Mouse (Mus musculus) urinary bladder, postnatal 4 days (tissue): ENCODE measurements around the gene Gm6525.

ENCODE experiments used
- DNase-seq, 2 experiments: peaks; one replicate each; pipeline ENCODE4 v3.0.0; 2021 to 2022; ENCODE audit warnings: low spot score in 2 of 2

Gm6525 gene

DNA sequence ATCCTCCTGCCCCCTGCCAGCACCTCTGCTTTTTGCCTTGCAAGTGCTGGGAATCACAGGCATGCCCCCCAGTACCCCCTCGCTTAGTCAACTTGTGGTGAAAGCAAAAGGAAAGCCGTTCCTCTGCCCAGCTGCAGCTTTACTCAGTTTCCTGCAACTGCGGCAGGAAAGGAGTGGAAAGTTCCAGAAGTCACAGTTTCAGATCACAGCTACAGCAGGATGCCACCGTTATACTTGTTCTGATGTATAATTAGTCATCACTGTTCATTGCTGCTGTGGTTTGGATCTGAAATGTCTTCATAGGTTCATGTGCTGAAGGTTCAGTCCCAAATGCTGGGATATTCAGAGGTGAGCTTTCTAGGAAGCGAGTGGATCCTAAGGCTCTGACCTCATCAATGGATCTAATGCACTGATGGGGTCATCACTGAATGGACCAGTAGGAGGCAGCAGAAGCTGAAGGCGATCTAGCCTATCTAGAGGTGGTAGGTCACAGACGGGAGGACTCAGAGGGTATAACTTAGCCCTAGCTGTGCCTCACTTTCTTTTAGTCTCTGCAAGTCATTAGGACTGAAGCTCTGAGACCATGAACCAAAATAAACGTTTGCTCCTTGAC is 4.4 kb upstream of the Gm6525 start:
- no peak for DNase-seq

DNA sequence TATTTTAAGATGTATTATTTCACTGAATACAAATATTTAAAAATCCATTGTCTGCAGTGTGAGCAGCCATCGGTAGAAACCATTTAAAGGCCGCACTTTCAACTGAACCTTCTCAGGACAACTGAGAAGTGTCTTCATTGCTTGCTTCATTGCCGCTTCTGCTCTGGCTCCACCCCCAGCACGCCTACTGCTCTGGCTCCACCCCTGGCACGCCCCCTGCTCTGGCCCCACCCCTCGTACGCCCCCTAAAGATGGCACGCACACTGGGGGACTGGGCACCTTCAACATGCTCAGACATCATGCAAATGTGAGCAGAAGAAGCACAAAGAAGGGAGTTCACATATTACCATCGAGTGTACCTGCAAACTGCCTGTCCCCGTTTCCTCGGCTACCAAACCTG is 1.5 kb upstream of the Gm6525 start:
- DNase-seq = no peak

DNA sequence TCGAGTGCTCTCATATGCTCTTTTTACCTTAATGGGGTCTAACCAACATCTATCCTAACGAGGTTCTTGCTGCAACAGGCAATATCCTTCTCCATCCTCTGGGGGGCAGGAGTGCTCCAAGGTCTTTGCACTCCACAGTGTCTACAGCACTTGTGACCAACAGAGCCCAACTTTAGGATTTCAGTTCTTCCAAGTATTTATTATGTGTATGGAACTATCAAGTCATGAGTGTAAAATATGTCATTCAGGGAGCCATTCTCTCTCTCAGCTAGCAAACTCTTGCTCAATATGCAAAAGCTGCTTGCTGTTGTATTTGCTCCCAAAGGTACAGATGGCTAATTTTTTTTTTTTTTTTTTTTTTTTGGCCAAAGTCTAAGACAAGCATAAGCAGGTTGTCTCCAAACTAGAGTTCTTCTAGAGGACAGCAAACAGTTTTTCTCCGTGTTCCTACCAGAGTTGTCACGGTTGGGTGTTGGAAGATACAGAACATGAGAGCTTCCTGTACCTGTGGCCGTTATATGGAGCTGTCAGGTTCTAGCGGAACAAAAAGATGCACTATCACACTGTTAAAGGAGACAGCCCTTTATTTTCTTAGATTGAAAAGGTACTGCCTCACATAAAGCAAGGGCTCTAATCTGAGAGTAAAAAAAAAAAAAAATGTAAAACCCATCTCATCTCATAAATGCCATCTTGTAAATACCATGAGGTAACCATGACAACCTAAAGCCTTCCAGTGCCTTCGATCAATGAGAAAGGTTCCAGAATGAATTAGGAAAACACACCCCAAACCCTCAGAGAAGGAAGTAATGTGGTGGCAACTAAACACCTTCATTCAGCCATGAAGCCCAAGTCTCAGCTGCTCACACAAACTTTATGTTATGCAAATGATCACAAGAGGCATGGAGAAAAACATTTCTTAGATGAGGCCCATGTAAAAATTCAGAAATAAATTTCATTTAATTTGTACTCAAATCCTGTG is 1.7 kb downstream of the Gm6525 start:
- DNase-seq = peak; percentile 61 to 74

DNA sequence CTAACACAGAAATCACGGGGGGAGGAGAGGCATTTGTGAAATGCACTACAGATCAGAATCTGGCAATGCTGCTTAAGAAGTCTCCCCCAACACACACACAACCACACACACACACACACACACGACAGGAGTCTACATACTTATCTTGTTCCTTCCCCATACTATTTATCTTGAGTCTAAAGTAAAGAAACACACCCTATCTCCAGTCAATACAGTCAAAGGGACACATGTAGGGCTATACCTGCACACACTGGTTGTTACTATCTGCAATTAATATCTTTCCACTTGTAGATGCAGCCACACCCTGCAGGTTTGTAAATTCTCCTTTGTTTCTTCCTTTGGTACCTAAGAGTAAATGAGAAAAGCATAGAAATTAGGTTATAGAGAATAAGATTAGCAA is 3.9 kb downstream of the Gm6525 start:
- DNase-seq = no peak

DNA sequence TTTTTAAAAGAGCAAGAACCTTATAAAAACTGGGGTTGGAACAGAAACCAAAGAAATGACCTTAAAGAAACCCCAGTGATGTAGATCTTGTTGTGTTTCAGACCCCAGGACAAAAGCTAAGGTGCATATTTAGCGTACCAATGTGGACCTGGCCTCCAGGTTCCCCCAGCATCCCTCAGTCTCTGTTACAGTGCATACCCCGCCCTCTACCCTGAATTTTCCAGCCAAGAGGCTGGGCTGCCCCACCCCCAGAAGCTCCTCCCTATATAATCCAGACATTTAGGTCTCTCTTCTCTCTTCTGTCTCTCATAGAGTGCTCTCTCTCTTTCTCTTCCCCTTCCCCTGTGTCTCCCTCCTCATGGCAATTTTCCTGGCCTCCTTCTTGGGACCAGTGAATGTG is 6.4 kb downstream of the Gm6525 start:
- DNase-seq = no peak

DNA sequence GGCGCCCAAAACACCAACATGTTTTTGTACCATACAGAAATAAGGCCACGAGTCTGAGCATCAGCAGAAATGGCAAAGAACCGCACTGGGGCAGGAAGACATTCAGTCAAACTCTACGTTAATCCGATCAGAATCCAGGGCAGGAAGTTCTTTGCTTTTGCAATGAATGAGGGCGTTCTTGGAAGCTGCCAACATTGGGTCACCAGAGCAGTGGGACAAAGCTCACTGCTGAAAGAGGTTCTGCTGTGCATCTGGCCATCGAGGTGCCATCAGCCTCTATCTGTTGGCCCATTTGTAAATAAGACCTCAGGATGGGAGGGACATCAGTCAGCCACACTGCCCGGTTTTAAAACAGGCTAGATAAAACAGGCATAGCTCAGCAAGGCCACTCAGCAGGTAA is 7.2 kb downstream of the Gm6525 start:
- DNase-seq = no peak

DNA sequence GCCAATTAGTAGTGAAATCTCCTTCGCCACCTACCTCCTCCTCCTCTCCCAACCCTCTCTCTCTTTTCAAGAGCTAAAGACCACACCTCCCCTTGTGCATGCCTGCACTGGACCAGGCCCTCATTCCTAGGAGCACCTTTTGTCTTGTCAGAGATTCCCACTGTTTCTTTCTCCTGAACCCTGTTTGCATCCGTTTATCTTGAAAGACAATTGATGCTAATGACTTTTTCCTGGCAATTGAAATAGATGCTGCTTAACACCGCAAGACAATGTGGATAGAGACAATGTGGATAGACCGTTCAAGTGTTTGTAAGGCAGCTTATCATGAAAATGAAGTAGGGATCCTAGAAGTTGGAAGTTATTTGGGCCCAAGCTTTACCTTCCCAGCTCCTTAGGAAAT is 7.8 kb downstream of the Gm6525 start:
- DNase-seq = no peak

DNA sequence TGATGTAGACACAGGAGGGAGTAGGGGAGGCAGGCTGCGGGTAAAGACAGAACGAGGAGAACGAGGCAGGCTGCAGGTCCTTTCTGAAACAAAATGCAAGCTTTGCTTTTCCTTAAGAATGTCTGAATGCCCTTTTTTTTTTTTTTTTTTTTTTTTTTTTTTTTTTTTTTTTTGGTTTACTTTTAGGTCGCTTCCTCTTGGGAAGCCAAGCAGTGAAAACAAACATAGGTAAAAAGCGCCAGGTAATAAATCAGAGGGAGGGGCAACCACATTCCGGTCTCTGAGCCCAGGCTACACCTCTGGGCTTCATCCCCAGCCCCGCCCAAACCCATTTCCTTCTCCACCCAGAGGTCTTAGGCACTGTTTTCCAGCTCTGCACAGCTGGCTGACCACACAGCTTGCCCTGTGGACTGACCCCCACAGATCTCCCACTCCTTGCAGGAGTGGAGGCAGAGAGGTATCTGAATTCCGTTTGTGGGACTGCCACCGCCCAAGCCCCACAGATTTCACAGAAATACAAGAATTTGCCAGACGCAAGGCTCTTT is 15.8 kb downstream of the Gm6525 start:
- DNase-seq = peak in 1 of 2 experiments; percentile 8

DNA sequence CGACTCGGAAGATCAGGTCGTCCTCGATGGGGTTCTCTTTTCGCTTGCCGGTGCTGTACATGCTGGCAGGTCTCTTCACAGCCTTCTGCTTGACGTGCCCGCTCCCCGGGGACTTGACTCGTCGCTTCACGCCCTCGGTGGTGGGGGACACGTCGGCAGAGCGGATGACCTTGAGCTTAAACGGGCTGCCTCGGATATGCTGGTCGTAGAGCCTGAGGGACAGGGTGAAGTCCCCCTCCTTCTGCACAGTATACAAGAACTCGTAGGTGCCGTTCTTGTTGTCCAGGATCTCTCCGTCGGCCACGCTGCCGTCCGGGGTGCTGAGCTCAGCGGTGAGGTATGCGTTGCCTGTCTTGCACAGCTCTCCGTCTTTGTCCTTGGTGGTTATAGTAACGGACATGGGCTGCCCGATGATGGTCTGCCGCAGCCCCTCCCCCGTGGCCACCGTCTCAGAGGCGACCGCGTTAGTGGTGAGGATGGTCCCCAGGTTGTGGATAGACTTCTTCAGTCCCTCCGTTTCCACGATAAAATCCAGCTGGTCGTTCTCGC is 16.7 kb downstream of the Gm6525 start:
- no peak for DNase-seq

DNA sequence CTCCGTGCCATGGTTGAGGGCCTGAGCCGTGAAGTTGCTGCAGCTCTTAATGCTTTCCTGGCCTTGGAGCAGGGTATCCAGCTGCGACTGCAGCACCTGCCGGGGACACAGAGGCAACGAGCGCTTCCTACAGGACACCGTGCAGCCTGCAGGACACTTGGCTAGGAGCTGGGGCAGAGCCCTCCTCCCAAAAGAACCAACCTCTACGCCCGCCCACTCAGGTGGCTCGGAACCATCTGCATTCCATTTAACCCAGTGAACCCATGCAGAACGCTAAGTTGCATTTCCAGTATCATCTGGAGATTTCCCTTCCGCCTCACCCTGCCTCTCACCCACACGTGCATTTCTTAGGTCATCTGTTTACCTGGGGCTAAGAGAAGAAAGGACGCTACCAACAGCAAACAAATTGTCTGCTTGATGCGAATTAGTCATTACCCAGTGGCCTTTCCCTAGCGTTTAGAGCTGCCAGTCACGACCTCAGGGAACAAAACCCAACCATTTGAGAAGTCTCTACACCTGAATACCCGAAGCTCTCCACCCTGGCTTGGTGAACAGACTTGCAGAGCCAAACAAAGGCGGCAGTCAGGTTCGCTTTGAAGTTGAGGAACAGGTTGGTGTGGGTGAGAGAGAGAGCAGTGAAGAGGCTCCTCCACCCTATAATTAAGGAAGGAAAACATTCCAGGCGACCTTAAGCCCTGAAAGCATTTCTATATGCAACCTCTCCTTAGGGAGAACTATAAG is 17.4 kb downstream of the Gm6525 start:
- no peak for DNase-seq

DNA sequence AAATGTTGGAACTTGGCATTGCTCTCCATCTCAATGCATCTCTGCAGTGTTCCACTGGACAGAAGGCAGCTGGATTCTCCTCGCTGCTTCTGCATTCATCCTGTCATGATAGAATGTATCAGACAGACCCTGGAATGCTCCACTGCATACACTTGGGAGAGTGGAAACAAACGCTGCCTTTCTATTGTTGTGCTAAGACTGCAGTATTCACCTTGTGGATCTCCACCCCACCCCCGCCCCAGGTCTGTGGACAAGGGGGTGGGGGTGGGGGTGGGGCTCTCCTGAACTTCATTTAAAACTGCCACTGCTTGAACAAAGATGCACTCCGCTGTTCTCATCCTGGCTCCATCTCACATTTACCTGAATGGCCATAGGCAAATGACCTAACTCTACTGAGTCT is 20.0 kb downstream of the Gm6525 start:
- DNase-seq = no peak

DNA sequence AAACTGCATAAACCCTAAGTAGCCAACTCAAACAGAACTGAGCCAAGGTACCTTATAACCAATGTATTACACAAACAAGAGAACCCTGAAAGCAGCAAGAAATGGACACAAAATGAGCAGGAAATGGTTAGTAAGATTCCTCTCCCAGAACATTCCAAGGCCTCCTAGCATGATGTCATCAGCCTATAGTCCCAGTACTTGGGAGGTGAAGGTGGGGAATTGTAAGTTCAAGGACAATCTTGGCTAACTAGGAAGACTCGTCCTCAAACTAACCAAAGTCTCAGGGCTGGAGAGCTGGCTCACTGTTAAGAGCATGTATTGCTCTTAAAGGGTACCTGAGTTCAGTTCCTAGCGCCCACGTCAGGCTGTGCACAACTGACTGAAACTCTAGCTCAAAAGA is 24.3 kb downstream of the Gm6525 start:
- no peak for DNase-seq

DNA sequence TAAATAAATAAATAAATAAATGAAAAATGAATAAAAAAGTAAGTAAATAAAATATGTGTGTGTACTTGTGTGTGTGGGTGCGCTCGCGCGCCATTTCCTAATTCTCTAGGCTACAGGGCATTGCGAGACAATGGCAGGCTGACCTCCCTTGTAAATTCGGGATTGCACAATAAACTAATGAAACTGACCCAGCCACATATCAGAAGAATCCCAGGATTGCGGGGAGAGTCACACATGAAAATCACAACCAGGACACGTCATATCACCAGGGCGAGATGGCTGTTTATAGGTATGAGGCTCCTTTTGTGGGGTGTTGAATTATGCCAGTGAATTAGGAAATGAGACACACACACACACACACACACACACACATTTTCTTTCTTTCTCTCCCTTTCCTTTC is 25.6 kb downstream of the Gm6525 start:
- DNase-seq = no peak

DNA sequence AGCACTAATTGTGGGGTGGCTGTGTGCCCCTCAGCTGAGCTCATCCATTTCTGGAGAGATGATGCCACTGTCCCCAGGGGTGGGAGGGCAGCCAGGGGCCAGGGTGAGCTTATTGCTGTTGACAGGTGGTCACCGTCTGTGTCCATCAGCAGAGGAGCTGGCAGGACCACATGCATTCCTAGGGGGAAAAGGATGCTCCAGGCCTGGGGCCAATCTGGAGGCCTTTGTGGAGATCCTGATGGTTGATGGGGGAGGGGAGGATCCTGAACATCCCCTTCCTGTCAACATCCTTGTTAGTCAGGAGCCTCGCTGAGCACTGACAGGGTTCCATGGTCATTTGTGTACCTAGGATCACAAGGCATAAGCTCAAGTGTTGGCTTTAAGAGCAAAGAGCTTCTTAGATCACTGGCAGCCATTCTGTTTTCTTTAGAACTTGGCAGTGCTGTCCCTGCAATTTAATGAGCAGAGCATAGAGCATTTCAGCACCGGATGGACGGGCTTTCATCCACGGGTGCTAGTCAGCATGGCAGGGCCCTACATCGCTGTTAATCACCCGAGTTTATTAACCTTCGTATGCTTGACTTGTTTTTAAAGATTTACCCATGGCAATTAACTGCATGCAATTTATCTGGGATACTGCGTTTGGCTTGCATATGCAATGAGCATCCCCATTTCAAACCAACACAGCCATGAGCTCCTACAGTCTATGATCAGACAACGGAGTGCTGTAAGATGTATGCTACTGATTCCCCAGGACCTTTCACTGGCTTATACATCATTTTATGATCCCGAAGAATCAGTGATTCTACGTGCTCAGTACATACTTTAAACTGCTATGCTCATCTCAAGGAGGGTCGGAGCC is 26.9 kb downstream of the Gm6525 start:
- no peak for DNase-seq

DNA sequence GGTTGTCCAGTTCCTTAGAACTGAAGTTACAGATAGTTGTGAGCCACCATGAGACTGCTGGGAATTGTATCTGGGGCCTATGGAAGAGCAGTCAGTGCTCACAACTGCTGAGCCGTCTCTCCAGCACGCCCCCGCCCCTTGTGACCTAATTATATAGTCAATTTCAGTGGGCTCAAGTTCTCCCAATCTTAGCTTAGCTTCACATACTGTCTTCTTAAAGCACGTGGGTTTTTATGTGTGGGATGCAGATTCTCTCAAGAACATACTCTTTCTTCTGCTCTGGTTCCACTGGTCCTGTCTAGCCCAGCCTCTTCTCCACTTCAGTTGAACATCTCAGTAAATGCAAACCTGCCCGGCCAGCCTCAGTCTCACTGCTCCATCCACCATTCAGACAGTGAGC is 30.7 kb downstream of the Gm6525 start:
- DNase-seq = no peak

DNA sequence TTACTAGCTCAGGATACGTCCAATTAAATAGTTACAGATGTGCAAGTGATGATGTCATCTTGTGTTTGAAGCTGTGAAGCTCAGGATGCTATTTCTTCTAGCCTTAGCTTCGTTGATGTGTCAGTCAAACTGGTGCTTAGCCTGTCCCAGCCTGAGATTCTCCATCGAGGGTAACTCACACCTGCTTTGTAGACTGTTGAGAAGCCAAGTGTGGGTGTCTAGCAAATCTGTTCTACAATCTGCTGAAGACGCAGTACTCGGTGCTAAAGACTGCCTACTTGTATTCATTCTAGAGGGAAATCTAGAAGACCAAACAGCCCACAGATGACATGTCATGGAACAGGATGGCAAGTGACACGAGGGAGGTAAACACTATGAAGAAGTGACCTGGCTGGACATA is 31.7 kb downstream of the Gm6525 start:
- DNase-seq = no peak

DNA sequence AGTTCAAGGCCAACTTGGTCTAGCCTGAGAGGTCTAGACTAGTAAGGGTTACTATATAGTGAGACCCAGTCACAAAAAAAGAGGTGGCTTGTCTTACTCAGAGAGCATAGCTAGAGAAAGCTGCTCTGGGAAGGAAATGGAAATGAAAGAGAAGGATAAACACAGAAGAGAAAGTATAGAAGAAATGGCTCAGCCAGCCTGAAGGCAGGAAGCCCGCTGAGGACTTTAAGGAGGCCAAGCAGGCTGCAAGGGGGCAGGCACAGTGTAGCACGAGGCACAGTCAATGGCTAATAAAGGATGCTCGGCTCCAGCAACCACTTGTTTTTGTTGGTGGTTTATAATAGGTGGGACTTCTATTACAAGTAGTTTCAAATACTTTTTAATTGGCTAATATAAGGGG is 32.2 kb downstream of the Gm6525 start:
- no peak for DNase-seq

DNA sequence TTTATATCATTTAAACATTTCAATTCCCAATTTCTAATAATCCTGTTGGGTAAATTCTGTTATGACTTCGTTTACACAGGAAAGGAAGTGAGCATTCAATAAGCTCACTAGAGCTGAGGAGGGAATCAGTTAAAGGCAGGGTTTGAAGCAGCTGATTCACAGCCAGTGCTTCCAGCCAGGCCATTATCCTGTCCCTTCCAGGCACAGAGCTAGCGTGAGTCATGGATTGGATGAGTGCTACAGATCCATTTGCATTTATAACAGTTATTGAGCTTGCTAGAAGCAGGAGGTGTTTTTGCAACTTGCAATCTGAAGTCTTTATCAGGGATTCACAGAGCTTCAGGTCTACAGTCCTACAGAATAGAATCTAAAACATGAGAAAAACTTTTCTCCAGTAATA is 33.5 kb downstream of the Gm6525 start:
- no peak for DNase-seq

DNA sequence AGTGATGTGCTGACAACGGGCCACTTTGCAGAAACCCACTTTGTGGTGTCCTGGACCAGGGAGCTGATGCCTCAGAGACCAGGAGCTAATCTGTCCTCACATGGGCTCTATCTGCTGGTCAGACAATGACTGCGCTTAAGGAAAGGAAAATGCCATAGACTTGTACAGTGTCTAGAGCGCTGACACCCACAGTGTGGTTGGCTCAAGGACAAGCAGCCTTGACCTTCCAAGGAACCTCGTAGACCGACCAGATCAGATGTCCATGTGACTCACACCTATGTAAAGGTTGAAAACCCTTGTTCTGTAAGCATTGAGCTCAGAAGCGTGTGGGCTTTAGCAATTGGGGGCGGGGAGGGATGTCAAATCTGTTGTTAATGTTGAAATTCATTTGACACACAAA is 34.6 kb downstream of the Gm6525 start:
- DNase-seq = no peak

DNA sequence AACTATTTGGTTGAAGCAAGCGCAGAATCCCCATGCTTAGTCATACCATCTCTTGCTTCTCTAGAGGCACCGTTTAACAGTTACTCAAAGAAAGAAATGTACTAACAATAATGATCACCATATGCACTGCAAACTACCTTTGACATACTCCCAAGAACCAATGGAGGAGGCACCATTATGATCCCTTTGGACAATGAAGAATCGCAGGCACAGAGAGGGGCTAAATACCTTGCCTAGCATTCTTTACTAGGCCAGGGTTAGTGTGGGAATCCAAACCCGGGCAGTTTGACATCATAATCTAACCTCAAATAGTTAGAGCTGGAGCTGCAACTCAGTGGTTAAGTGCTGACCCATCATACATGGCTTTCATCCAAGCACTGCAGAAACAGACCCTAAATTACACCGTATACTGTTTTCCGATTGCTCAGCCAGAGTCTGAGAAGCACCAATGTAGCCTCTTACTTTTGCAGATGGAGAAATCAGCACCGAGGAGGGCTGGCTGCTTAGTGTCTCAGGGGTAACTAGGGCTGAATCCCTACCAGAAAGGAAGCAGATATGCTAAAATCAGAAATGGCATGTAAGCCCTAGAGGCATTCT is 35.1 kb downstream of the Gm6525 start:
- no peak for DNase-seq
